Mouse (Mus musculus) testis, adult 2 months (tissue): ENCODE data around the gene Tll2. TPM values are rescaled to one million over a fixed set of nuclear protein-coding genes. Genes with fewer than 3 reads are reported as not detected.

Experiments used
- H3K27ac ChIP-seq: fragments of 200-500 bp; 2 replicates; pipeline ENCODE4 v1.5.1; 2012; ENCODE audit warnings: low read depth, low read length; ENCODE audit not compliant: control insufficient read depth, insufficient read depth
- H3K27me3 ChIP-seq: fragments of 200-500 bp; 2 replicates; pipeline ENCODE4 v1.6.1; 2012; ENCODE audit warnings: mild to moderate bottlenecking, low read length, moderate library complexity; ENCODE audit not compliant: control insufficient read depth, insufficient read depth
- H3K36me3 ChIP-seq: fragments of 200-500 bp; 2 replicates; pipeline ENCODE4 v1.6.1; 2012; ENCODE audit warnings: mild to moderate bottlenecking, low read length; ENCODE audit not compliant: control insufficient read depth, insufficient read depth
- H3K4me1 ChIP-seq: fragments of 200-500 bp; 2 replicates; pipeline ENCODE4 v1.6.1; 2012; ENCODE audit warnings: low read length; ENCODE audit not compliant: control insufficient read depth, insufficient read depth
- H3K4me3 ChIP-seq: fragments of 200-500 bp; 2 replicates; pipeline ENCODE4 v1.5.1; 2012; ENCODE audit warnings: low read depth, mild to moderate bottlenecking, low read length, moderate library complexity, mixed read lengths; ENCODE audit not compliant: control insufficient read depth
- CTCF ChIP-seq: fragments of 200-500 bp; IDR thresholded peaks from 2 replicates; pipeline ENCODE4 v1.5.1; 2012; ENCODE audit warnings: low read depth, mild to moderate bottlenecking, inconsistent platforms, low read length, moderate library complexity; ENCODE audit not compliant: control insufficient read depth, insufficient read depth, insufficient replicate concordance
- POLR2A ChIP-seq: fragments of 200-500 bp; IDR thresholded peaks from 2 replicates; pipeline ENCODE4 v1.6.1; 2012; ENCODE audit warnings: low read depth, mild to moderate bottlenecking, inconsistent platforms, low read length, moderate library complexity; ENCODE audit not compliant: control insufficient read depth
- polyA plus RNA-seq: library from polyadenylated mRNA; depleted of rRNA; stranded (reverse); fragments of >200 nt; gene quantifications from 2 replicates; pipeline ENCODE4 v1.2.3, GENCODE M21; 2012

Gene Tll2
- polyA plus RNA-seq, 1 experiment: 0.40 TPM

- Histone ChIP-seq H3K27ac (no peak overlapping the region), H3K4me1 (no peaks in the 10 kb centered on the region; the same call in 1 of the 2 replicates), H3K36me3 (no peaks in the 10 kb centered on the region), H3K4me3 (no peak overlapping the region), H3K27me3 (no peaks in the 10 kb centered on the region)
- TF ChIP-seq CTCF: no peak
- TF ChIP-seq POLR2A: no peak
These were observed 86.7 kb downstream of the Tll2 start for GRCm38 (mm10) chr19:41119924-41120323.

GRCm38 (mm10) chr19:41118346-41118745, 88.3 kb downstream of the Tll2 start:
- no peak overlapping the region for H3K4me3 ChIP-seq
- H3K27ac ChIP-seq: no peak overlapping the region
- H3K36me3 ChIP-seq: no peaks in the 10 kb centered on the region
- TF ChIP-seq POLR2A: no peak
- no peak for TF ChIP-seq CTCF
- no peaks in the 10 kb centered on the region for H3K27me3 ChIP-seq
- H3K4me1 ChIP-seq: peaks cover 2% of the 10 kb centered on the region; the same call in 1 of the 2 replicates

GRCm38 (mm10) chr19:41117334-41117733, 89.3 kb downstream of the Tll2 start:
- no peak overlapping the region for H3K4me3 ChIP-seq
- no peak for TF ChIP-seq POLR2A
- no peak for TF ChIP-seq CTCF
- H3K36me3 ChIP-seq: no peaks in the 10 kb centered on the region
- peaks cover 2% of the 10 kb centered on the region; the same call in 1 of the 2 replicates for H3K4me1 ChIP-seq
- H3K27me3 ChIP-seq: no peaks in the 10 kb centered on the region
- H3K27ac ChIP-seq: no peak overlapping the region

- Histone ChIP-seq H3K4me3 (no peak overlapping the region), H3K36me3 (no peaks in the 10 kb centered on the region), H3K27ac (no peak overlapping the region), H3K4me1 (peaks cover 2% of the 10 kb centered on the region; the same call in 1 of the 2 replicates), H3K27me3 (no peaks in the 10 kb centered on the region)
- TF ChIP-seq CTCF (no peak), POLR2A (no peak)
These were observed 92.0 kb downstream of the Tll2 start for GRCm38 (mm10) chr19:41114611-41115010.

- no peaks in the 10 kb centered on the region for H3K27me3 ChIP-seq
- no peak overlapping the region for H3K27ac ChIP-seq
- no peaks in the 10 kb centered on the region for H3K36me3 ChIP-seq
- TF ChIP-seq POLR2A (no peak), CTCF (no peak)
- no peak overlapping the region for H3K4me3 ChIP-seq
- peaks cover 2% of the 10 kb centered on the region; the same call in 1 of the 2 replicates for H3K4me1 ChIP-seq
These were observed 92.6 kb downstream of the Tll2 start for GRCm38 (mm10) chr19:41113911-41114531.

GRCm38 (mm10) chr19:41112609-41113008, 94.0 kb downstream of the Tll2 start:
- H3K27me3 ChIP-seq: no peaks in the 10 kb centered on the region
- H3K36me3 ChIP-seq: no peaks in the 10 kb centered on the region
- H3K27ac ChIP-seq: no peak overlapping the region
- H3K4me1 ChIP-seq: peaks cover 2% of the 10 kb centered on the region; the same call in 1 of the 2 replicates
- TF ChIP-seq POLR2A (no peak), CTCF (no peak)
- H3K4me3 ChIP-seq: no peak overlapping the region

- no peaks in the 10 kb centered on the region for H3K27me3 ChIP-seq
- TF ChIP-seq CTCF: no peak
- no peak for TF ChIP-seq POLR2A
- H3K27ac ChIP-seq: no peak overlapping the region
- H3K36me3 ChIP-seq: no peaks in the 10 kb centered on the region
- peaks cover 2% of the 10 kb centered on the region; the same call in 1 of the 2 replicates for H3K4me1 ChIP-seq
- H3K4me3 ChIP-seq: no peak overlapping the region
These were observed 96.6 kb downstream of the Tll2 start for GRCm38 (mm10) chr19:41109991-41110390.
